Mouse (Mus musculus): Measurements from ENCODE around the gene Spag9.

DNA sequence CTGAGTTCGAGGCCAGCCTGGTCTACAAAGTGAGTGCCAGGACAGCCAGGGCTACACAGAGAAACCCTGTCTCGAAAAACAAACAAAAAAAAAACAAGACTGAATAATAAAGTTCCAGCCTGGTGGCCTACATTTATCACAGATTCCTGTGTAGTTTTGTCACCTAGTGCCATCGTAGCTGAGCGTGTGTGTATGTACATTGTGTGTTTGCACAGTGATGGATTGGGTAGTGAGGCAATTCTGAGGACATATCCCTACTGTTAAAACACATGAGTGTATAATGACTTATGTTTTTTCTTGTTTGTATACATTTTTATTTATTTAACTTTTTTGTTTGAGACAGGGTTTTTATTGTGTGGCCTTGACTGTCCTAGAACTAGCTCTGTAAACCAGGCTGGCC, 30.4 kb downstream of the Spag9 start:
- TF ChIP-seq GATA1 (IDR thresholded peaks at IDR 0.05; ENCODE audit: low read length) (no peak), TAL1 (IDR thresholded peaks at IDR 0.05; ENCODE audit: low read length) (no peak)

Data from erythroblast, embryonic 14.5 days (primary cell).